Mouse (Mus musculus): ENCODE measurements around the gene Rbm45. TPM values are rescaled to one million over a fixed set of nuclear protein-coding genes. Genes with fewer than 3 reads are reported as not detected.
A peak's percentile ranks its signal among the peaks of the same experiment; 100 is the strongest.

Rbm45 gene
- polyA plus RNA-seq, 1 experiment from 2014 or later = 12.0 TPM

DNA sequence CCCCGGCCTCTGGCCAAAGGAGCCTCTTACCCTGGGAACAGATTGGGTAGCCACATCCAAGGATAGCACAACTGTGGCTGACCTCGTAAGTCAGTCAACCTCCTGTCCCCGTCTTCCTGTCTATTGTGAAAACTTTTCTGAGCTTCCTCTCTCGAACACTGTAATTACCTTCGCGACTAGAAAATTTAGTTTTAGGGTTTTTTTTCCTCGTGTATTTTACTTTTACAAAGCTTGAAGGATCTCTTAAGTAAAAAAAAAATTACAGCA, 805 bp downstream of the Rbm45 start:
- 3% methylated on average over 7 of the region's 7 CpGs for WGBS
- Histone ChIP-seq H3K27me3 (replicated peaks; ENCODE audit: control insufficient read depth, insufficient read depth, low read length) (no peaks in the 10 kb centered on the region), H3K4me2 (peak overlapping the region; percentile 82), H3K9ac (ENCODE audit: low read depth, low read length) (peak overlapping the region; percentile 94), H3K27ac (ENCODE audit: low read depth, low read length) (peak overlapping the region; percentile 84; the same call in 1 of the 2 replicates), H3K4me3 (ENCODE audit: low read depth, low read length) (peak overlapping the region; percentile 95), H3K4me1 (replicated peaks; ENCODE audit: control insufficient read depth, insufficient read depth, low read length) (peaks cover 12% of the 10 kb centered on the region; the same call in 1 of the 2 replicates), H3K9me3 (ENCODE audit: control insufficient read depth, low read length) (no peaks in the 10 kb centered on the region), H3K36me3 (ENCODE audit: control insufficient read depth, insufficient read depth, low read length) (no peaks in the 10 kb centered on the region)
- DNase-seq (ENCODE audit: low spot score) (no peak), ATAC-seq (replicated peaks; ENCODE audit: low FRiP score) (no peak; the same call in 1 of the 2 replicates)

DNA sequence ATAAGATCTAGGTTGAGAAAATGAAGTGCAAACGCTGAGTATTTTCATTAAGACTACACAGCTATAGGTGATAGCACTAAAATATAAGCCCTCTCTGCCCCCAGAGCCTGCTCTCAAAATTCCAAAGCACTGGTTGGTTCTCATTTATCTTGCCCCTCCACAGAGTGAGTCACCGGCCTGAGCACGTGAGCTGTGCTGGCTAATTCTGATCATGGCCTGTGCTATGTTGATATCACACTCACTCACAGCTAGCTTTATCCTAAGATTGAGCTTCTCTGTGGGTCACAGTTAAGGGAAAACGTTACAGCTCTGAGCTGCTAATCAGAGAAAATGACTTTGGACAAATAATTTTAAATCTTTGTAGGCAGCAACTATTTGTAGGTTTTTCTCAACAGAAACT, 2.5 kb downstream of the Rbm45 start:
- WGBS = 58% methylated on average over 4 of the region's 4 CpGs
- no peak overlapping the region for H3K9ac ChIP-seq (ENCODE audit: low read depth, low read length)
- no peak overlapping the region for H3K27ac ChIP-seq (ENCODE audit: low read depth, low read length)
- H3K9me3 ChIP-seq (ENCODE audit: control insufficient read depth, low read length) = no peaks in the 10 kb centered on the region
- DNase-seq (ENCODE audit: low spot score) (no peak), ATAC-seq (replicated peaks; ENCODE audit: low FRiP score) (peak; percentile 80)
- H3K27me3 ChIP-seq (replicated peaks; ENCODE audit: control insufficient read depth, insufficient read depth, low read length) = no peaks in the 10 kb centered on the region
- no peak overlapping the region for H3K4me2 ChIP-seq
- H3K4me1 ChIP-seq (replicated peaks; ENCODE audit: control insufficient read depth, insufficient read depth, low read length) = peaks cover 12% of the 10 kb centered on the region; the same call in 1 of the 2 replicates
- H3K4me3 ChIP-seq (ENCODE audit: low read depth, low read length) = no peak overlapping the region
- H3K36me3 ChIP-seq (ENCODE audit: control insufficient read depth, insufficient read depth, low read length) = peaks cover 3% of the 10 kb centered on the region

DNA sequence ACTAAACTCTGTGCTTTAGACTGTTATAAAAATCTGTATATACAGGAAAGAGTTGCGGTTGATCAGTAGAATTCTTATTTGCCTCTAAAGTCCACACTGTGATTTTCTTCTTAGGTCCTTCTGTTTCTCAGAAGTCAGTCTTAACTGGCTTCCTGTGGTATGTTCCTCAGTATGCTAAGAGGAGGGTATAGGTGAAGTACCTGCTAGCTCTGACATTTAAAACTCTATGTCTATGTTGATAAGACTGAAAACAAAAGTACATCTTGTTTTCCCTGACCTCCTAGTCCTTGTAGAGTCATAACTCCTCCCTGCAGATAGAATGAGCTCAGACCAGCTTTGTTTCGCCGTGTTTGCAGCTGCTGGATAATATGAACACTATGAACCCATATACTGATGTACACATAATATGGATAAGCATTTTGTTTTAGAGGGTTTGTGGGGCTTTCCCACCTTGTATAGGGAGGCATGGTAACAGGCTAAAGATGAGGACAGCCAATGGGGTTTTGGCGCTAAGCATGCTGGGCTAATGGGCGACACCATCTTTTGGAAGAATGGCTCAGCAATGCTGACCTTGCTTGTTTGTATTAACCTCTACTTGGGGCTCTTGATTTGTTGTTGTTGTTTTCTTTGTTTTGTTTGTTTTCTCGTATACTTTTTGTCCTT, 4.9 kb downstream of the Rbm45 start:
- Histone ChIP-seq H3K4me2 (no peak overlapping the region), H3K4me3 (ENCODE audit: low read depth, low read length) (no peak overlapping the region), H3K9ac (ENCODE audit: low read depth, low read length) (no peak overlapping the region), H3K27me3 (replicated peaks; ENCODE audit: control insufficient read depth, insufficient read depth, low read length) (no peaks in the 10 kb centered on the region), H3K36me3 (ENCODE audit: control insufficient read depth, insufficient read depth, low read length) (peaks cover 18% of the 10 kb centered on the region), H3K4me1 (replicated peaks; ENCODE audit: control insufficient read depth, insufficient read depth, low read length) (peaks cover 12% of the 10 kb centered on the region; the same call in 1 of the 2 replicates), H3K9me3 (ENCODE audit: control insufficient read depth, low read length) (no peaks in the 10 kb centered on the region), H3K27ac (ENCODE audit: low read depth, low read length) (no peak overlapping the region)
- ATAC-seq (replicated peaks; ENCODE audit: low FRiP score) = no peak
- no peak for DNase-seq (ENCODE audit: low spot score)
- WGBS = 91% methylated on average over 6 of the region's 6 CpGs

DNA sequence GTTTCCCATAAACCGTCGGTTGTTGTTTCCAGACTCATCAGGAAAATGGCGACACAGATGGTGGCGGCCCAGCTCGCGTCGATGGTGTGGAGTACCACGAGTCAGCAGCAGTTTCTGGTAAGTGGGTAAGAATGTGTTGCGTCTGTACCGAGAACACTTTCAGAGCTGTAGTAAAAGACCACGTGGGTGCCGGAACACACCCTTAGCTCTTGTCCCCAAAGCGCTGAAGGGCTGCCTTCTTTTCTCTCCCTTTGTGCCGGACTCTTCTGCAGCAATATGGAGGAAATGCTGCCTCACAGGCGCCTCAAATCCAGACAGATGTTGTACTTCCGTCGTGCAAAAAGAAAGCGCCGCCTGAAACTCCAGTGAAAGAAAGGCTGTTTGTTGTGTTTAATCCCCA, 8.9 kb downstream of the Rbm45 start:
- Histone ChIP-seq H3K27me3 (replicated peaks; ENCODE audit: control insufficient read depth, insufficient read depth, low read length) (no peaks in the 10 kb centered on the region), H3K9ac (ENCODE audit: low read depth, low read length) (no peak overlapping the region), H3K4me2 (no peak overlapping the region), H3K27ac (ENCODE audit: low read depth, low read length) (no peak overlapping the region), H3K4me3 (ENCODE audit: low read depth, low read length) (no peak overlapping the region), H3K4me1 (replicated peaks; ENCODE audit: control insufficient read depth, insufficient read depth, low read length) (no peaks in the 10 kb centered on the region), H3K9me3 (ENCODE audit: control insufficient read depth, low read length) (no peaks in the 10 kb centered on the region), H3K36me3 (ENCODE audit: control insufficient read depth, insufficient read depth, low read length) (peaks cover 27% of the 10 kb centered on the region)
- ATAC-seq (replicated peaks; ENCODE audit: low FRiP score) (no peak), DNase-seq (ENCODE audit: low spot score) (no peak)
- 95% methylated on average over 19 of the region's 19 CpGs for WGBS

DNA sequence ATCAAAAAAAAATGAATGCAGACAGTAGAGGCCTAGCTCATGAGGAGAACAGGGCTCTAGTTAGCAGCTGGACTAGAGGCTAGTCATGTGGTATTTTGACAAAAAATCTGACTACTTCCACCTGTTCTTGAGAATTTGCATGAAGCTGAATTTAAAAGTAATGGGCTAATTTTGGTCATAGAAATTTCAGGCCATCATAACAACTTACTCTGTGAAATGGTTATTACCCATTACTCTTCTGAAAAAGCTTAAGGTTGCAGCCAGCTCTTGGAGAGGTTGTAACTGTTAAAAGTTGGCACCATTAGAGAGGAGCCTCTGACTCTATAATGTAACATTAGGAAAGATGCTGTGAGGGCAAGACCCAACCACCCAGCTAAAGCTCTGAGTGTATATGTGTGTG, 16.7 kb downstream of the Rbm45 start:
- Histone ChIP-seq H3K27me3 (replicated peaks; ENCODE audit: control insufficient read depth, insufficient read depth, low read length) (no peaks in the 10 kb centered on the region), H3K4me2 (no peak overlapping the region), H3K9me3 (ENCODE audit: control insufficient read depth, low read length) (no peaks in the 10 kb centered on the region), H3K36me3 (ENCODE audit: control insufficient read depth, insufficient read depth, low read length) (peaks cover 6% of the 10 kb centered on the region; the same call in 1 of the 2 replicates), H3K9ac (ENCODE audit: low read depth, low read length) (no peak overlapping the region), H3K4me3 (ENCODE audit: low read depth, low read length) (no peak overlapping the region), H3K27ac (ENCODE audit: low read depth, low read length) (no peak overlapping the region), H3K4me1 (replicated peaks; ENCODE audit: control insufficient read depth, insufficient read depth, low read length) (no peaks in the 10 kb centered on the region)
- DNase-seq (ENCODE audit: low spot score) (no peak), ATAC-seq (replicated peaks; ENCODE audit: low FRiP score) (no peak)

DNA sequence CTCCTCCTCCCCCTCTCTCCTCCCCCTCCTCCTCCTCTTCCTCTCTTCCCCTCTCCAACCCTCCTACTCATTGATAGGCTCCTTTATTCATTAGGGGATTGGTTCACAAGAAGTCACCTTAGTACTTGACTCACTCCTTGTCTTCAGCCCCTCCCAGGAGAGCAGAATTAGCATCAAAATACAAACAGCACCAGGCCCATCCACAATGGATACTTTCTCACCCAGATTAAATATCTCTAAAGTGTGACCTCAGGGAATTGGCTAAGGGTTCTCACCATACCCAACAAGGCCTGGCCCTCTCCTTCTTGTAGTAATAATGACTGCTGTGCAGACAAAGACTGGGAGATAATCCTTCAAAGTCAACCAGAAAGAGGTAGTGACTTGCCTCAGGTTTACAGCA, 30.4 kb downstream of the Rbm45 start:
- Histone ChIP-seq H3K27me3 (replicated peaks; ENCODE audit: control insufficient read depth, insufficient read depth, low read length) (peaks cover 24% of the 10 kb centered on the region), H3K4me3 (ENCODE audit: low read depth, low read length) (no peak overlapping the region), H3K4me2 (no peak overlapping the region), H3K4me1 (replicated peaks; ENCODE audit: control insufficient read depth, insufficient read depth, low read length) (no peaks in the 10 kb centered on the region), H3K9ac (ENCODE audit: low read depth, low read length) (no peak overlapping the region), H3K27ac (ENCODE audit: low read depth, low read length) (no peak overlapping the region), H3K9me3 (ENCODE audit: control insufficient read depth, low read length) (no peaks in the 10 kb centered on the region), H3K36me3 (ENCODE audit: control insufficient read depth, insufficient read depth, low read length) (no peaks in the 10 kb centered on the region)
- ATAC-seq (replicated peaks; ENCODE audit: low FRiP score) = no peak
- no peak for DNase-seq (ENCODE audit: low spot score)

DNA sequence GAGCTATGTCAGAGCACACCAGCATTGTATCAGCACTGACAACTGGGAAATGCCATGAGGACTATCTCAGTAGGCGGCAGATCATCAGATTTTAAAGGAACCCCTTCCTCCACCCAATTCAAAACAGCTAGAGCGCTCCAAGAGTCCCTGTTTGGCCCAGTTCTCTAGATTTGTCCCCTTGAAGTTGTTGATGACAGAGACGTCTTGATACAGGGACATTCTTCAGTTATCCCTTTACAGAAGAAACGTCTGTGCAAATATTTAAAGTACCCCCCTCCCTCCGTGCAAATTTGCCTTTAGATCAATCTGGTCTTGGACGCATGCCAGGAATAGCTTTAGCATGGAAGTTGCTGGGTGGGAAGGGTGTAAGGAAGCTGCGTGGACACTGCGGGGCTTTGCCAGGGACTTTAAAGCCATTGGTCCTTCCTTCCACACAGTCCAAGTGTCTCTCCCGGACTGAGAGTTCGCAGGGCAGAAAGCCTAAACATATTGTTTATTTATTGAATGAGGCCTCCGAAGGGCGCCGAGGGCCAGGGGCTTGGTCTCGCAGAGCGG, 35.9 kb downstream of the Rbm45 start:
- ATAC-seq (replicated peaks; ENCODE audit: low FRiP score) (peak; percentile 24), DNase-seq (ENCODE audit: low spot score) (no peak)
- Histone ChIP-seq H3K27me3 (replicated peaks; ENCODE audit: control insufficient read depth, insufficient read depth, low read length) (peaks cover 50% of the 10 kb centered on the region), H3K27ac (ENCODE audit: low read depth, low read length) (no peak overlapping the region), H3K4me2 (peak overlapping the region; percentile 90), H3K4me3 (ENCODE audit: low read depth, low read length) (peak overlapping the region; percentile 66), H3K36me3 (ENCODE audit: control insufficient read depth, insufficient read depth, low read length) (no peaks in the 10 kb centered on the region), H3K9me3 (ENCODE audit: control insufficient read depth, low read length) (no peaks in the 10 kb centered on the region), H3K4me1 (replicated peaks; ENCODE audit: control insufficient read depth, insufficient read depth, low read length) (0 out of 2 replicates have a peak, but pooled peaks cover 3% of the 10 kb centered on the region), H3K9ac (ENCODE audit: low read depth, low read length) (no peak overlapping the region)
- 7% methylated on average over 15 of the region's 15 CpGs for WGBS

DNA sequence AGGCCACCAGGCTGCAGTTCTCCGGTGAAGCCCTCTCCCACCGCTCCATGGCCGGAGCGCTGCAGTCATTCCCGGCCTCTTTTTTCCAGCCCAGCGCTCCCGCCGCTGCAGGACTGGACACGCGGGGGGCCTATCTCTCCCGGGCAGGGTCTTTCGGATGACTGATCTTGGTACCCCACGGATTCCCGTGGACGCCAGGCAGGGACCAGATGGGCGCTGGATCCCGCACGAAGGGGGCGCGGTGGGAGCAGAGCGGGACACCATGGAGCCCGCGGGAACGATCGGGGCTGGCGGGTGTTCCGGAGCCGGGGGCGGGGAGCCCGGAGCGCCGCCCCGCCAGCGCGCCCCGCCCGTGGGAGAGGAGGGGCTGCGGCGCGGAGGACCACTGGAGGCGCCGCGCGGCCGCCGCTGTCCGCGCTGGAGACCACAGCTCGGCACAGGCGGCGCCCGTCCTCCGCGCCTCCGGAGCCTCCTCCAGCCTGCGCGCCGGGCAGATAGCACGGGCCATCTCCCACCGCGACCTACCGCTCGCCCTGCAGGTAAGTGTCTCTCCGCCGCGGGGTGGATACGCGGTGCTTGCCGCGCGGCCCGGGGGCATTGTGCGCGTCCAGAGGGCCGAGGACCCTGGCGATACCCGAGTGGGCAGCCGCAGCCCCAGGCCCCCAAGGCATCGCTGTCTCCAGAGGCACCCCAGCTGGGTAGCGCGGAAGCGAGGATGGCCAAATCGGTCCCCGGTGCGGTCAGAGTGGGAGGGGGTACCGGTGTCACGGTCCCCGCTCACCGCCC, 36.6 kb downstream of the Rbm45 start, which contains the start of gene Osbpl6:
TSS of gene Osbpl6 (plus strand) at position 358 of the 786 bp plus-strand sequence.
- H3K9me3 ChIP-seq (ENCODE audit: control insufficient read depth, low read length) = no peaks in the 10 kb centered on the region
- H3K27me3 ChIP-seq (replicated peaks; ENCODE audit: control insufficient read depth, insufficient read depth, low read length) = peaks cover 50% of the 10 kb centered on the region
- peak within 1 kb of the TSS; percentile 90 for H3K4me2 ChIP-seq
- H3K4me3 ChIP-seq (ENCODE audit: low read depth, low read length) = peak within 1 kb of the TSS; percentile 66
- peak; percentile 81 for ATAC-seq (replicated peaks; ENCODE audit: low FRiP score)
- H3K27ac ChIP-seq (ENCODE audit: low read depth, low read length) = no peak within 1 kb of the TSS
- H3K4me1 ChIP-seq (replicated peaks; ENCODE audit: control insufficient read depth, insufficient read depth, low read length) = 0 out of 2 replicates have a peak, but pooled peaks cover 3% of the 10 kb centered on the region
- peak within 1 kb of the TSS; percentile 53 for H3K9ac ChIP-seq (ENCODE audit: low read depth, low read length)
- under 1% methylated on average over 81 of the region's 89 CpGs for WGBS
- no peaks in the 10 kb centered on the region for H3K36me3 ChIP-seq (ENCODE audit: control insufficient read depth, insufficient read depth, low read length)
- DNase-seq (ENCODE audit: low spot score) = peak; percentile 69

Data from liver, embryonic 11.5 days (tissue).